Mouse (Mus musculus) small intestine, adult 2 months (tissue): ENCODE data around the gene Azin2. TPM values are rescaled to one million over a fixed set of nuclear protein-coding genes. Genes with fewer than 3 reads are reported as not detected.
A peak's percentile ranks its signal among the peaks of the same experiment; 100 is the strongest.

ENCODE experiments used
- H3K27ac ChIP-seq: fragments of 200-500 bp; 2 replicates; pipeline ENCODE4 v1.5.1; 2012; ENCODE audit warnings: low read depth, low read length, control low read depth, inconsistent platforms; ENCODE audit not compliant: insufficient read depth
- H3K27me3 ChIP-seq: fragments of 200-500 bp; 2 replicates; pipeline ENCODE4 v1.6.1; 2012; ENCODE audit warnings: mild to moderate bottlenecking, moderate library complexity, low read length, inconsistent platforms; ENCODE audit not compliant: control insufficient read depth, insufficient read depth
- H3K36me3 ChIP-seq: fragments of 200-500 bp; 2 replicates; pipeline ENCODE4 v1.6.1; 2012; ENCODE audit warnings: mild to moderate bottlenecking, low read length, control low read depth, inconsistent platforms; ENCODE audit not compliant: control insufficient read depth, insufficient read depth
- H3K4me1 ChIP-seq: fragments of 200-500 bp; 2 replicates; pipeline ENCODE4 v1.6.1; 2012; ENCODE audit warnings: low read length, inconsistent platforms, mixed read lengths; ENCODE audit not compliant: control insufficient read depth, insufficient read depth, insufficient read length
- H3K4me3 ChIP-seq: fragments of 200-500 bp; 2 replicates; pipeline ENCODE4 v1.5.1; 2012; ENCODE audit warnings: low read depth, mild to moderate bottlenecking, control low read depth, inconsistent platforms, low read length, moderate library complexity
- CTCF ChIP-seq: fragments of 200-500 bp; IDR thresholded peaks from 2 replicates; pipeline ENCODE4 v1.5.1; 2012; ENCODE audit warnings: low read depth, mild to moderate bottlenecking, control low read depth, inconsistent platforms, low read length, moderate library complexity, mixed read lengths; ENCODE audit not compliant: insufficient replicate concordance, insufficient read length; ENCODE audit errors: extremely low read depth
- POLR2A ChIP-seq: fragments of 200-500 bp; IDR thresholded peaks from 2 replicates; pipeline ENCODE4 v1.6.1; 2012; ENCODE audit warnings: low read depth, mild to moderate bottlenecking, control low read depth, inconsistent platforms, low read length, moderate library complexity
- WGBS: fragments of 180-500 bp; shearing (Covaris S2); methylation state at CpG from one replicate; pipeline ENCODE4 v1.1.7; 2018; 5-methylcytosine and 5-hydroxymethylcytosine counted together
- polyA plus RNA-seq: library from polyadenylated mRNA; depleted of rRNA; stranded (reverse); fragments of >200 nt; gene quantifications from 2 replicates; pipeline ENCODE4 v1.2.3, GENCODE M21; 2012

Gene Azin2
- polyA plus RNA-seq, 1 experiment, result 3.2 TPM

DNA sequence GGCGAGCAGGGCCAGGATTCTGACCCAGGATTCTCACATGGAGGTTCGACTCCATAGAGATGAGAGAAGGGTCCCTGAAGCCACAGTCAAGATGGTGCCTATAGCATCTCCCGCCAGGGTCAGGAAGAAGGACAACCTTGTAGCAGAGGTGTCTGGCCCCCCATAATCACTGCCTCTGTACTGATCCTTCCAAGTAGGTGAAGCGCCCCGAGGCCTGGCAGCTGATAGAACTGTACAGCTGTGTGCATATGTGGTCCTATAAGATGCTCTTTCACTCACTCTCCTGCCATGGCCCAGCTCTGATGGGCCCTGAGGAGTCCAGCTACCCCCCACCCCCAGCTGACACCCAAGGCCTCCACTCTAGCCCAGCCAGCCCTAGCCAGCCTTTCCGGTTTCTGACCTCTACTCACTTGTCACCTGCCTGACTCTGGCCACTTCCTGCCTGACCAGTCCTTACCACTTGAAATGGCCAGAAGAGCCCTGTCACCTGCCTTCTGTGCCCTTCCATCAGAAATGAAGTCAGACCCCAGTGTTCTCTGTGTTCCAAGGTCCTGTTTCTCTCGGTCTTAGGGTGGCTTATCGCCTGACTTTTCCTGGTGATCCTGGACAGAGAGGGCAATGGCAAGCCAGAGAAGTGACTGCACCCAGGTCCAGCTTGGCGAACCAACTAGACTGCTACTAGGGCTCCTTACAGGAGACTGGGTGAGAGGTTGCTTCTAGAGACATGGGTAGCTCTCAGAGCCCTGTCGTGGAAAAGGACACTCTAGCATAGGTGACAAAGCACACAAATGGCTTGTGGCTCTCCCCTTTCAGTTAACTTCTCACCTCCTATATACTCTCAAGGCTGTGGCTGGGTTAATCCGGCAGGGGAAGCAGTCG is 72.3 kb downstream of the Azin2 start:
- Histone ChIP-seq H3K27me3 (no peaks in the 10 kb centered on the region), H3K4me1 (no peaks in the 10 kb centered on the region), H3K4me3 (no peak overlapping the region), H3K36me3 (no peaks in the 10 kb centered on the region), H3K27ac (no peak overlapping the region)
- 81% methylated on average over 12 of the region's 12 CpGs for WGBS
- TF ChIP-seq CTCF (no peak), POLR2A (no peak)

GRCm38 (mm10) chr4:128888436-128888990 is 73.7 kb downstream of the Azin2 start:
- Histone ChIP-seq H3K27me3 (no peaks in the 10 kb centered on the region), H3K36me3 (no peaks in the 10 kb centered on the region), H3K4me3 (no peak overlapping the region), H3K4me1 (peaks cover 3% of the 10 kb centered on the region), H3K27ac (no peak overlapping the region)
- 90% methylated on average over 6 of the region's 6 CpGs for WGBS
- no peak for TF ChIP-seq CTCF
- no peak for TF ChIP-seq POLR2A

GRCm38 (mm10) chr4:128887641-128888091 is 74.6 kb downstream of the Azin2 start:
- H3K4me1 ChIP-seq, result peaks cover 5% of the 10 kb centered on the region
- H3K36me3 ChIP-seq, result no peaks in the 10 kb centered on the region
- WGBS, result 76% methylated on average over 9 of the region's 9 CpGs
- no peak for TF ChIP-seq POLR2A
- TF ChIP-seq CTCF, result no peak
- H3K27me3 ChIP-seq, result no peaks in the 10 kb centered on the region
- no peak overlapping the region for H3K27ac ChIP-seq
- H3K4me3 ChIP-seq, result no peak overlapping the region

DNA sequence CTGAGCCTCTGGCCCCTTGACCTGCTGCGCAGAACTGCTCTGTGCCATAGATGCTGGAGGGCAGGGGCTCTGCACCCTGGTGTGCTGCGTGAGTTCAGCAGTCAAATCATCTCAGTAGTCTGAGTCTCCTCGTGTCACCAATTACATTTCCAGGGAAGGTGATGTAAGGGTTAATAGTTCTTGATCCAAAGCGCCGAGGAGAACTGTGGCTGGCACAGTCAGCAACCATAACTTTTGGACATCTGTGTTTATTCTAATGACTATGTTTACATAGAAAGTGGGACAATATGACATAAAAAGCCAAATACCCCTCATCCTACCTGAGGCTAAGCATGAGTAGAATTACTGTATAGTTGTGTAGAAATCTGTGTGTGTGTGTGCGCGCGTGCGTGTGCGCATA is 75.2 kb downstream of the Azin2 start:
- H3K4me3 ChIP-seq, result no peak overlapping the region
- H3K27me3 ChIP-seq, result no peaks in the 10 kb centered on the region
- peaks cover 5% of the 10 kb centered on the region for H3K4me1 ChIP-seq
- WGBS, result 76% methylated on average over 10 of the region's 10 CpGs
- no peak overlapping the region for H3K27ac ChIP-seq
- TF ChIP-seq POLR2A (no peak), CTCF (no peak)
- H3K36me3 ChIP-seq, result no peaks in the 10 kb centered on the region

DNA sequence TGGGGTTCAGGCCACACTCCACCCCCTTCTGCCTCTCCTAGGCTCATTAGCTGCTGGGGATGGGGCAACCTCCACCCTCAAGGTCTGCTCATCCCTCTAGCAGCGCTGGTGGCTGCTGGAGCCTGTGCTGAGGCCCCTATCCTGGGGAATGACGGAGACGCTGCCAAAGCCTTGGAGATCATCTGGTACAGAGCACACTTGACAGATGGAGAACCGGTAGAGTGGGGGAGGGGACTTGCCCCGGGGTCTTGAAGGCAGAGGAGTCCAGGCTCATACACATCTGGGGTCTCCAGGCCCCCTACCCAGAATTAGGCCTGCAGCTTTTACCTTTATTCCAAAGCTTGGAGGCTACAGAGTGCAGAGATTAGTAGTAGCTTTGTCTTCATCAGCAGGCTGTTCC is 75.7 kb downstream of the Azin2 start:
- H3K27me3 ChIP-seq, result no peaks in the 10 kb centered on the region
- TF ChIP-seq POLR2A (no peak), CTCF (no peak)
- peaks cover 5% of the 10 kb centered on the region for H3K4me1 ChIP-seq
- no peaks in the 10 kb centered on the region for H3K36me3 ChIP-seq
- no peak overlapping the region for H3K27ac ChIP-seq
- 70% methylated on average over 5 of the region's 5 CpGs for WGBS
- no peak overlapping the region for H3K4me3 ChIP-seq

- TF ChIP-seq POLR2A (no peak), CTCF (no peak)
- no peak overlapping the region for H3K4me3 ChIP-seq
- 97% methylated on average over 8 of the region's 8 CpGs for WGBS
- H3K27me3 ChIP-seq, result 0 out of 2 replicates have a peak, but pooled peaks cover 3% of the 10 kb centered on the region
- no peaks in the 10 kb centered on the region for H3K36me3 ChIP-seq
- no peak overlapping the region for H3K27ac ChIP-seq
- peaks cover 5% of the 10 kb centered on the region for H3K4me1 ChIP-seq
Measured at GRCm38 (mm10) chr4:128885540-128885939, 76.7 kb downstream of the Azin2 start.

DNA sequence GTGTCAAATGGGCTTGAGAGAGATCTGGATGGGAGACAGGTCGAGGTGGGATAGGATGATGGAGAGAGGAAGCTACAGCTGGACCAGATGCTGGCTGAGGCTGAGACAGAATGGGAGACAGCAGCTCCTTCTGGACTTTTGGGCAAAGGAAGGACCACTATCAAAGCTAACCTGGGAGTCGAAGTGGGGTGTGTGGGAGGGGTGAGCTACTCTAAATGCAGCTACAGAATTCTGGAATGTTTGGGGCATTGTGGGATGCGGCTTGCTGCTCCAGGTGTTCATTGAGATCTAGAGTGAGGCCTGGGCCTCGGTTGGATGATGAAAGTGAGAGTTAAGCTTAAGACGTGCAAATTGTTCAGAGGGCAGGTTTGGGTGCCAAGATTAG is 77.5 kb downstream of the Azin2 start:
- H3K4me3 ChIP-seq, result peak overlapping the region; percentile 74; the same call in 1 of the 2 replicates
- 49% methylated on average over 5 of the region's 5 CpGs for WGBS
- H3K4me1 ChIP-seq, result peaks cover 5% of the 10 kb centered on the region
- no peaks in the 10 kb centered on the region for H3K36me3 ChIP-seq
- no peak overlapping the region for H3K27ac ChIP-seq
- no peak for TF ChIP-seq POLR2A
- no peak for TF ChIP-seq CTCF
- H3K27me3 ChIP-seq, result 0 out of 2 replicates have a peak, but pooled peaks cover 4% of the 10 kb centered on the region
